Mouse (Mus musculus) adrenal gland, adult 8-10 months (tissue): ENCODE data around the gene Gemin7. TPM values are rescaled to one million over a fixed set of nuclear protein-coding genes. Genes with fewer than 3 reads are reported as not detected.

ENCODE experiments used
- DNase-seq: peaks from one replicate; pipeline ENCODE4 v3.0.0; 2022
- total RNA-seq, 4 experiments: library from RNA; stranded (reverse); gene quantifications; 2 replicates each; pipeline ENCODE4 v1.2.4; 2022

Gemin7 gene
- total RNA-seq, 4 experiments from 2014 or later = 76.9 to 94.1 (median 85.1) TPM

- DNase-seq = no peak
Observed at GRCm38 (mm10) chr7:19575559-19575958, 1.8 kb downstream of the Gemin7 start.

DNA sequence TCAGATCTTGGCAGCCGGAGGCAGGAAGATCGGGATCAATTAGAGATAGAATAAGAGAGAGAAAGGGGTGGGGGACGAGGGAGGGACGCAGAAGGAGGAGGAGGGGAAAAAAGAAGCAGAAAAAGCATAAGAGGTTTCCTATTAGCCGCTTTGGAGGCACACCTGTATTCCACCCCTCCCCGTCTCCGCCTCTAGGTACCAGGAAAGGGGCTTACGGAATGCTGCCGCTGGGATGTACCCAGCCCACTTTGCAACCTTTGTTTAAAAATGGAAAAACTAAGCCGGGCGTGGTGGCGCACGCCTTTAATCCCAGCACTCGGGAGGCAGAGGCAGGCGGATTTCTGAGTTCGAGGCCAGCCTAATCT is 3.6 kb downstream of the Gemin7 start:
- DNase-seq = no peak

DNA sequence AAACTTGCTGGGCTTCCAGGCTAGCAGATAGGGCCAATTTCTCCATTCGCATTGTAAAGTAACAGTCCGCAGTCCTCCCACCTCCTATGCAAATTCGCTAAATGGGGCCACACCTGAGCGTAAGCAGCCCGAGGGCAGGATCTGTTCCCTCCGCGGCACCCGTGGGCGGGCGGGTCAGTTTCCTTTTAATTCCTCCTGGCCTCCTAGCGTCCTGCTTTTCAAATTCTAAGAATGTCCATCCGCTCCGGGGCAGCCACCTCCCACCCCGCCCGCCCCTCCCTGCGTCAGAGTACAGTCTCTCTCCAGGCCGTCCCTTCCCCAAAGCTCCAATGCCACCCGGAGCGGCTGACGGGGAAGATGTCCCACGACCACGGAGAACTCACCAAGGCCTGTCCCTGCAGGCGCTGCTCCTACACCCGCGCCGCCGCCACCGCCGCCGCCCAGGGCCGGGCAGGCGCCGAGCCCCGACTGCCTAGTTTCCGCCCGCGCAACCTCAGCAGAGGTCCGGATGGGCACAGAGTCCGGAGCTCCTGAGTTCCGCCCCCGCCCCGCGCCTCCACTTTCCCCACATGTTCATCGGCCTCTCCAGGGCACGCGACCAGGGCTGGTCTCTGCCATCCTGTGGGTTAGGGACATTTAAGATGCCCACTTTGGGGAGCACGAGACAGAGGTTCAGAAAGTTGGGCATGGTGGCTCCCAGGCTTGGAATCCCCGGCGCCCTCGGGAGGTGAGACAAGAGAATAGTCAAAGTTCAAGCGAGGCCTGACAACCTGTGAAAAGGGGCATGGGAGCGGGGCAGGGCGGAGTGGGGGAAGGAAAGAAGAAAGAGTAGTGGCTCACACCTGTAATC is 4.2 kb downstream of the Gemin7 start:
- DNase-seq = peak; percentile 55

- DNase-seq = no peak
Observed at GRCm38 (mm10) chr7:19569647-19570046, 7.7 kb downstream of the Gemin7 start.

- DNase-seq = no peak
Observed at GRCm38 (mm10) chr7:19567426-19567825, 10.0 kb downstream of the Gemin7 start.

DNA sequence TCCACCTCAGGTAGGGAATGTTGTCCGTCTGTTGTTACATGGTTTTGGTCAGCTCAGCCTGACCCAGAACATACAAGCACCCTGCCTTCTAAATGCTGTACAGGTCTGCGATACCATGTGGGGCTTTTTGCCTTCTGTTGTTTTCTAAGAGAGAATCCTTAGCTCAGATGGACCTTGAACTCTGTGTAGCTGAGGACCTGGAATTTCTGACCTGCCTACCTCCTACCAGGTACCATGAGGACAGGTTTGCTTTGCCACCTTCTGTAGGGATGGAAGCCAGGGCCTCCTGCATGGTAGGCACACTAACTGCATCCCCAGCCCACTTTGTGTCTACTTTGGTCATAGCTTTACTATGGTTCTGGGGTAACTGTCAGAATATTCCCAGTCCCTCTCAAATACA is 11.6 kb downstream of the Gemin7 start:
- DNase-seq = no peak

DNA sequence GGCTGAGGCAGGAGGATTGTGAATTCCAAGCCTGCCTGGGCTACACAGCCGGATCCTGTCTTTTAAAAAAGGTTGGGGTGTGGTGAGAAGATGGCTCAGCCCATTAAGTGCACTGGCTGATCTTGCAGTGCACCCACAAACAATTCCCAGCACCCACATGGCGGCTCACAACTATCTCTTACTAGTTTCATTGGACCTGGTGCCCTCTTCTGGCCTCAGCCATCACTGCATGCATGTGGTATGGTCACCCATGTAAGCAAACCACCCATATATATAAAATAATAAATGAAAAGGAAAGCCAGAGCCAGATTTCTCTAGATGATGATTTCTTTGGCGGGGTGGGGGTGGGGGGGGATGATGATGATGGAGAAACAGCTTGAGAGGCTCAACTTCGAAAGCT is 12.9 kb downstream of the Gemin7 start:
- DNase-seq = no peak

- DNase-seq = no peak
Observed at GRCm38 (mm10) chr7:19563884-19564283, 13.5 kb downstream of the Gemin7 start.

GRCm38 (mm10) chr7:19562643-19563410 is 14.6 kb downstream of the Gemin7 start, which contains the start of gene Ppp1r37:
Ppp1r37 (minus strand) TSS chr7:19563076.
- no peak for DNase-seq

GRCm38 (mm10) chr7:19561765-19562642 is 15.4 kb downstream of the Gemin7 start:
- DNase-seq = peak; percentile 76

DNA sequence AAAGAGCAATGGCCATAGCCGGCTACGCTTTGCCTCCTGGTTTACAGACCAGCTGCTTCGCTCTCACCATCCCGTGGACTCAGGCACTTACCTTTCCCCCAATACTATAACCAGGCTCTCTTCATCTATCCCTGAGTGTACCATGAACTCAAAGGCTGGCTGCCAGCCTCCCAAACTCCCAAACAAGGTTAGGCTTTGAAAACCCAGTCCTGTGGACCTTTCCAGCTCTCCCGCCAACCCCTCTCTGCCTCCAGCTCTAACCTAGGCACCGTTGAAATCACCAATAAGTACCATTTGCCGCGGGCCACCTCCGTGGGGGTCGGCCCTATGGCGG is 16.0 kb downstream of the Gemin7 start:
- DNase-seq = no peak

GRCm38 (mm10) chr7:19560491-19561260 is 16.7 kb downstream of the Gemin7 start:
- no peak for DNase-seq

GRCm38 (mm10) chr7:19558965-19559364 is 18.4 kb downstream of the Gemin7 start:
- DNase-seq = no peak

DNA sequence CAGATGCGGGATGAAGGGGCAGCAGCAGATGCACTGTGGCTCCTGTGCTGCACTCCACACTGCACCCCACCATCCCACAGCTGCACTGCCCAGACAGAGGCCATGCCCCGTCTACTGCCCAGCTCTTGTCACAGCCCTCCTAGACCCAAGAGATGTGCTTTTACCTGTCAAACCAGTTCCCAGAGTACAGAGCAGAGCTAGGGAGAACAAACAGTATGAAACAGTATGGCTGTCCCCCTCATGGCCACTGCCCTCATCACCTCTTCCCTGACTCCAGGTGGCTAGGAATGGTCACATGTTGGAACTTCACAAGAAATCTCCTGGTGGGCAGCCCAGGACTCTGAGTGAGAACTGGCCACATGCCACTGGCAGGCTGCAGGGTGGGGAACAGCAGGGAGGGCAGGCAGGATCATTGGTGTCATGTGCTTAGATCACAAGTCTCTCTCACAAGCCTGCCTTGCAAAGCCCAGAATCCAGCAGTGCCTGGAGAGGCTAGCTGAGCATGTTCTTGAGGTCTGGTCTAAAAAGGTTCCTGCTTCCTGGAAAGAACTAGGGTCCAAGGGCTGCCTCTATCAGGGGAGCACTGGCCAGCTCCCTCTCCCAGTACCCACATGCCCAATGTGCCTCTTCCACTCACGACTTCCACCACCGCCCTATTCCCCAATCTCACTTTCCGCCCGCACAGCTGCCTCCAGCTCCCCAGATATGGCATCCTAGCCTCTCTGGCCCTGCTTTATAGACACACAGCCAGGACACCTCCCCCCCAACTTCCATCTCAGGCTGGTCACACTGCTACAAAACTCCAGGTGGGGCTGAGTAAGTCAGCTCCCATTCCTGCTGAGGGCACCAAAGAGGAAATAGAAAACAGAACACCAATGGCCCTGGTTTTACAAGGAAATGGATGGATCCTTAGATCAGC is 19.2 kb downstream of the Gemin7 start:
- no peak for DNase-seq

DNA sequence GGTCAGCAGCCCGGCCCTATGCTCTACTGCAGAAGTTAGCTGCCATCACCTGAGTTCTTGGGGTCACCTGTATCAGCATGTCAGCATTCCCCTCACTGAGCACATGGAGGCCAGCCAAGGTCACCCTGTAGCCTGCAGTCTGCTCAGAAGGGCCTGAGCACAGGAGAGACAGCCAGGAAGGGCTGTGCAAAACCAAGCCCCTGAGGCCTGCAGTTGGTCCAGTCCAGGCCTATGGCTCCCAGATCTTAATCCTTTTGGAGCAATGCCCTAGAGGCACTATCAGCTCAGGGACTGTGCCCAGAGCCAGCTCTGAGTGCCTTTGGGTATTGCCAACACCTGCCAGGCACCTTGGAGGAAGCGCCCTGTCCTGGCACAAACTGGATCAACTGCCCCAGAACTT is 20.3 kb downstream of the Gemin7 start:
- no peak for DNase-seq

DNA sequence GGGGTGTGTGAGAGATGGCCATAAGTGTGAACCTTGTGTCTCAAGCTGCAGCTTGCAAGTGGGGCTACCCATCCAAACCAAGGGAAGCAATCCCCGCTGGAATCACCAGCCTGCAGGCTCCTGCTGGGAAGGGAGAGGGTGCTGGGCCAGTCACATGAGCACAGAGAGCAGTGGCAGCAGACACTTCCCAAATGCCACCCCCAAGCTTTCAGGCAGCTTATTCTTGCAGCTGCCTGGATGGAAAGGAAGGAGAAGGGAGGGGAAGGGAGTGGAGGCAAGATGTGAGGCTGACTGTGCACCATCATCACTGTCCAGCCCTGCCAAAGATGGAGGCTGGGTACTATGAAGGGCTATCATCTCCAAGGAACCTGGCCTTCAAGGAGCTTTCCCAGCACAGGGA is 23.2 kb downstream of the Gemin7 start:
- no peak for DNase-seq

- DNase-seq = no peak
Observed at GRCm38 (mm10) chr7:19552443-19552842, 25.0 kb downstream of the Gemin7 start.

- DNase-seq = no peak
Observed at GRCm38 (mm10) chr7:19551634-19552033, 25.8 kb downstream of the Gemin7 start.

DNA sequence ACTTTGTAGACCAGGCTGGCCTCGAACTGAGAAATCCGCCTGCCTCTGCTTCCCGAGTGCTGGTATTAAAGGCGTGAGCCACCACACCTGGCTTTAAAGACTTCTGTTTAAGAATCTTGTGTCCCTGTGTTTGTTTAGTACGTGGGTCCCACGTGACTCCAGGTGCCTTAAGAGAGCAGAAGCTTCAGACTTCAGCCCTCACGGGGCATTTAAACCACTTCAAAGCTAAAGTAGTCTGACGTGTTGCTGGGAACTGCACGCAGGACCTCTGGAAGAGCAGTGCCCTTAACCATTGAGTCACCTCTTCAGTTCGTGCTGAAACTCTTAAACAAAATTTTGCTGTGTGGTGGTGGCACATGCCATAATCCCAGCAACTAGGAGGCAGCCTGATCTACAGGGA is 28.0 kb downstream of the Gemin7 start:
- DNase-seq = no peak

DNA sequence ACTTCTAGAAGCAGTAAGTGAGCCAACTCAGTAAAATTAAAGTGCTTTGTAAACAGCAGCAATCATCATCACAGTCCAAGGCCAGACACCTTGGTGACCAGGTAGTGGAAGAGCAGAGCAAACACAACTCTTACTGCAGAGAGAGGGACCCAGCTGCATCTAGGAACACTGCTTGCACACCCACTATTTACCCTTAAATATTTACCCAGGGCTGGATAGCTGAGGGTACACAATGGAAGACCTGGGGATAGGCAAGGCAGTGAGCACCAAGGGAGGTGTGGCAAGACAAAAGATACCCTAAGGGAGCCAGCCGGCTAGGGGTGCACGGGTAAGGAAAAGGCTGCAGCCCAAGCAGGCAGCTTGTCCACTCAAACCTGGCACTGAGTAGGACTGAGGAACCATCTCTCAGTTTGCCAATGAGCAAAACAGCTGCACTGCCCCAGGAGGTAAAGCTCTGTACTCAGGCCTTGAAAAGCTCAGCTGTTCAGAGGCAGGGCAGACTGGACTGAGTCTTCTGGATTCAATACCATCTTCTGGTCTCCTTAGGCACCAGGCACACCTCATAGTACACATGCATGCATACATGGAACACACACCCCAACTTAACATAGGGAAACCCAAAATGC is 29.9 kb downstream of the Gemin7 start:
- no peak for DNase-seq

GRCm38 (mm10) chr7:19546007-19546406 is 31.4 kb downstream of the Gemin7 start:
- DNase-seq = no peak
